Mouse (Mus musculus) stomach, embryonic 16.5 days (tissue): ENCODE data around the gene Nmur1. TPM values are rescaled to one million over a fixed set of nuclear protein-coding genes. Genes with fewer than 3 reads are reported as not detected.
"Not testable (repeated sequence)": the region's sequence is repeated elsewhere in the genome, so short reads cannot be mapped to it uniquely, and the experiment has no call there.

Experiments used
- ATAC-seq: fragments of 200-750 bp; cut with Nextera tagmentation; 2 replicates; pipeline ENCODE4 v1.8.0; 2017; ENCODE audit warnings: moderate number of reproducible peaks, moderate TSS enrichment; ENCODE audit not compliant: insufficient read depth, low FRiP score
- H3K27ac ChIP-seq: fragments of 300-500 bp; sonication (generic); 2 replicates; pipeline ENCODE4 v1.5.1; 2014; ENCODE audit warnings: low read length
- H3K27me3 ChIP-seq: fragments of 300-500 bp; sonication (generic); 2 replicates; pipeline ENCODE4 v1.6.1; 2014; ENCODE audit warnings: low read length, control low read depth, mixed read lengths; ENCODE audit not compliant: control insufficient read depth, insufficient read depth
- H3K36me3 ChIP-seq: fragments of 300-500 bp; sonication (generic); 2 replicates; pipeline ENCODE4 v1.6.1; 2014; ENCODE audit warnings: low read length; ENCODE audit not compliant: control insufficient read depth, insufficient read depth
- H3K4me1 ChIP-seq: fragments of 300-500 bp; sonication (generic); 2 replicates; pipeline ENCODE4 v1.6.1; 2014; ENCODE audit warnings: low read length, control low read depth, mixed read lengths; ENCODE audit not compliant: control insufficient read depth, insufficient read depth
- H3K4me2 ChIP-seq: fragments of 300-500 bp; sonication (generic); 2 replicates; pipeline ENCODE4 v1.6.1; 2014; ENCODE audit warnings: low read depth, low read length, mixed read lengths
- H3K4me3 ChIP-seq: fragments of 300-500 bp; sonication (generic); replicated peaks from 2 replicates; pipeline ENCODE4 v1.5.1; 2014; ENCODE audit warnings: mild to moderate bottlenecking, low read length
- H3K9ac ChIP-seq: fragments of 300-500 bp; sonication (generic); 2 replicates; pipeline ENCODE4 v1.6.1; 2014; ENCODE audit warnings: low read length
- H3K9me3 ChIP-seq: fragments of 300-500 bp; sonication (generic); replicated peaks from 2 replicates; pipeline ENCODE4 v1.6.1; 2016; ENCODE audit warnings: low read length, control low read depth; ENCODE audit not compliant: control insufficient read depth
- WGBS: fragments of 180-500 bp; shearing (Covaris S2); extraction: QIAGEN DNeasy Blood & Tissue Kit; methylation state at CpG from one replicate; pipeline ENCODE4 v1.1.7; 2014; 5-methylcytosine and 5-hydroxymethylcytosine counted together
- polyA plus RNA-seq: library from polyadenylated mRNA; unstranded; fragments of >200 nt; fragmentation: Nextera tagmentation; extraction: Ambion mirVana; gene quantifications from 2 replicates; pipeline ENCODE4 v1.2.1, GENCODE M21; 2015

Nmur1 gene
- polyA plus RNA-seq: not detected in 2 replicates

GRCm38 (mm10) chr1:86426128-86426527 is at the start of gene Nmur1, which contains the start of gene Tex44:
TSS of gene Nmur1 (minus strand) at chr1:86426228.
TSS of gene Tex44 (plus strand) at chr1:86426329.
- ATAC-seq: no peak
- Histone ChIP-seq H3K4me2 (no peak within 1 kb of the TSS), H3K4me1 (0 out of 2 replicates have a peak, but pooled peaks cover 5% of the 10 kb centered on the region), H3K27ac (no peak within 1 kb of the TSS), H3K9me3 (no peaks in the 10 kb centered on the region), H3K27me3 (no peaks in the 10 kb centered on the region), H3K9ac (0 out of 2 replicates have a peak within 1 kb of the TSS, but pooled peaks have one; percentile 28), H3K4me3 (no peak within 1 kb of the TSS), H3K36me3 (no peaks in the 10 kb centered on the region)
- WGBS: 90% methylated on average over 8 of the region's 8 CpGs

- Histone ChIP-seq H3K4me1 (peaks cover 32% of the 10 kb centered on the region), H3K27me3 (no peaks in the 10 kb centered on the region), H3K9me3 (no peaks in the 10 kb centered on the region), H3K4me2 (no peak overlapping the region), H3K36me3 (no peaks in the 10 kb centered on the region), H3K4me3 (no peak overlapping the region), H3K9ac (peak overlapping the region; percentile 69), H3K27ac (peak overlapping the region; percentile 98)
- no peak for ATAC-seq
- 86% methylated on average over 18 of the region's 18 CpGs for WGBS
Measured at GRCm38 (mm10) chr1:86473109-86473760, 47.2 kb upstream of the Nmur1 start.

GRCm38 (mm10) chr1:86472197-86472952 is 46.3 kb upstream of the Nmur1 start:
- peak overlapping the region; percentile 28 for H3K4me3 ChIP-seq
- peak overlapping the region; percentile 51 for H3K4me2 ChIP-seq
- no peaks in the 10 kb centered on the region for H3K27me3 ChIP-seq
- peak overlapping the region; percentile 98 for H3K27ac ChIP-seq
- ATAC-seq: peak; percentile 85
- 8% methylated on average over 31 of the region's 31 CpGs for WGBS
- peak overlapping the region; percentile 69 for H3K9ac ChIP-seq
- no peaks in the 10 kb centered on the region for H3K9me3 ChIP-seq
- peaks cover 32% of the 10 kb centered on the region for H3K4me1 ChIP-seq
- H3K36me3 ChIP-seq: no peaks in the 10 kb centered on the region

GRCm38 (mm10) chr1:86471504-86471961 is 45.5 kb upstream of the Nmur1 start:
- Histone ChIP-seq H3K4me2 (peak overlapping the region; percentile 51), H3K27ac (peak overlapping the region; percentile 98), H3K4me1 (peaks cover 32% of the 10 kb centered on the region), H3K9ac (peak overlapping the region; percentile 69; the same call in 1 of the 2 replicates)
- H3K9me3 ChIP-seq, H3K4me3 ChIP-seq, H3K36me3 ChIP-seq, ATAC-seq, H3K27me3 ChIP-seq: not testable (repeated sequence)
- WGBS: 68% methylated on average over 11 of the region's 11 CpGs

- H3K4me2 ChIP-seq: peak overlapping the region; percentile 22; the same call in 1 of the 2 replicates
- H3K9me3 ChIP-seq: no peaks in the 10 kb centered on the region
- peak; percentile 78 for ATAC-seq
- H3K27ac ChIP-seq: peak overlapping the region; percentile 98
- peak overlapping the region; percentile 36; the same call in 1 of the 2 replicates for H3K9ac ChIP-seq
- H3K27me3 ChIP-seq: no peaks in the 10 kb centered on the region
- peaks cover 32% of the 10 kb centered on the region for H3K4me1 ChIP-seq
- 0 out of 2 replicates have a peak overlapping the region, but pooled peaks have one; percentile 0 for H3K4me3 ChIP-seq
- WGBS: 47% methylated on average over 12 of the region's 12 CpGs
- no peaks in the 10 kb centered on the region for H3K36me3 ChIP-seq
Measured at GRCm38 (mm10) chr1:86470519-86471181, 44.6 kb upstream of the Nmur1 start.

GRCm38 (mm10) chr1:86469876-86470275 is 43.8 kb upstream of the Nmur1 start:
- Histone ChIP-seq H3K9me3 (no peaks in the 10 kb centered on the region), H3K4me1 (peaks cover 33% of the 10 kb centered on the region), H3K27ac (peak overlapping the region; percentile 98), H3K36me3 (no peaks in the 10 kb centered on the region), H3K27me3 (no peaks in the 10 kb centered on the region), H3K9ac (peak overlapping the region; percentile 31; the same call in 1 of the 2 replicates), H3K4me2 (no peak overlapping the region), H3K4me3 (no peak overlapping the region)
- WGBS: 91% methylated on average over 4 of the region's 4 CpGs
- ATAC-seq: no peak

GRCm38 (mm10) chr1:86467416-86467815 is 41.4 kb upstream of the Nmur1 start:
- WGBS: 86% methylated on average over 8 of the region's 8 CpGs
- Histone ChIP-seq H3K27me3 (no peaks in the 10 kb centered on the region), H3K4me3 (no peak overlapping the region), H3K4me1 (peaks cover 37% of the 10 kb centered on the region), H3K36me3 (no peaks in the 10 kb centered on the region), H3K27ac (no peak overlapping the region), H3K4me2 (no peak overlapping the region), H3K9me3 (no peaks in the 10 kb centered on the region), H3K9ac (no peak overlapping the region)
- ATAC-seq: no peak

GRCm38 (mm10) chr1:86464875-86465224 is 38.8 kb upstream of the Nmur1 start:
- Histone ChIP-seq H3K4me3 (no peak overlapping the region), H3K27ac (peak overlapping the region; percentile 86), H3K9me3 (no peaks in the 10 kb centered on the region), H3K4me1 (peaks cover 15% of the 10 kb centered on the region), H3K4me2 (no peak overlapping the region), H3K27me3 (no peaks in the 10 kb centered on the region), H3K9ac (peak overlapping the region; percentile 54), H3K36me3 (no peaks in the 10 kb centered on the region)
- WGBS: 32% methylated on average over 4 of the region's 4 CpGs
- ATAC-seq: peak; percentile 52; the same call in 1 of the 2 replicates
